Mouse (Mus musculus) heart, embryonic 10.5 days (tissue): ENCODE data around the gene Fam198b. TPM values are rescaled to one million over a fixed set of nuclear protein-coding genes. Genes with fewer than 3 reads are reported as not detected.
"Not testable (repeated sequence)": the region's sequence is repeated elsewhere in the genome, so short reads cannot be mapped to it uniquely, and the experiment has no call there.

Source experiments
- DNase-seq: peaks from one replicate; pipeline ENCODE4 v3.0.0-alpha.2; 2017; ENCODE audit warnings: low spot score
- H3K27ac ChIP-seq: fragments of 300-500 bp; sonication (generic); 2 replicates; pipeline ENCODE4 v1.5.1; 2016; ENCODE audit warnings: mild to moderate bottlenecking
- H3K27me3 ChIP-seq: fragments of 300-500 bp; sonication (generic); 2 replicates; pipeline ENCODE4 v1.6.1; 2016; ENCODE audit warnings: mild to moderate bottlenecking; ENCODE audit not compliant: poor library complexity, insufficient read depth, severe bottlenecking
- H3K36me3 ChIP-seq: fragments of 300-500 bp; sonication (generic); 2 replicates; pipeline ENCODE4 v1.6.1; 2016; ENCODE audit warnings: mild to moderate bottlenecking, moderate library complexity
- H3K4me1 ChIP-seq: fragments of 300-500 bp; sonication (generic); 2 replicates; pipeline ENCODE4 v1.6.1; 2016; ENCODE audit warnings: mild to moderate bottlenecking
- H3K4me3 ChIP-seq: fragments of 300-500 bp; sonication (generic); 2 replicates; pipeline ENCODE4 v1.5.1; 2016; ENCODE audit warnings: mild to moderate bottlenecking, moderate library complexity
- H3K9me3 ChIP-seq: fragments of 300-500 bp; sonication (generic); 2 replicates; pipeline ENCODE4 v1.6.1; 2016; ENCODE audit warnings: mild to moderate bottlenecking, moderate library complexity
- WGBS: fragments of 180-500 bp; shearing (Covaris S2); methylation state at CpG from one replicate; pipeline ENCODE4 v1.1.7; 2016; 5-methylcytosine and 5-hydroxymethylcytosine counted together
- polyA plus RNA-seq: library from polyadenylated mRNA; unstranded; fragments of >200 nt; fragmentation: Nextera tagmentation; extraction: Ambion mirVana; gene quantifications from 2 replicates; pipeline ENCODE4 v1.2.1, GENCODE M21; 2016

The Fam198b gene
- polyA plus RNA-seq, 1 experiment from 2014 or later = 30.6 TPM

- no peak overlapping the region for H3K4me3 ChIP-seq
- no peaks in the 10 kb centered on the region for H3K9me3 ChIP-seq
- no peaks in the 10 kb centered on the region for H3K27me3 ChIP-seq
- H3K36me3 ChIP-seq = peaks cover 5% of the 10 kb centered on the region; the same call in 1 of the 2 replicates
- no peak for DNase-seq
- peaks cover 10% of the 10 kb centered on the region; the same call in 1 of the 2 replicates for H3K4me1 ChIP-seq
- 23% methylated on average over 1 of the region's 1 CpGs for WGBS
- peak overlapping the region; percentile 64 for H3K27ac ChIP-seq
Measured at GRCm38 (mm10) chr3:79947736-79948135, 63.4 kb downstream of the Fam198b start.

GRCm38 (mm10) chr3:79948151-79948550 is 63.8 kb downstream of the Fam198b start:
- Histone ChIP-seq H3K4me1 (peaks cover 10% of the 10 kb centered on the region; the same call in 1 of the 2 replicates), H3K36me3 (peaks cover under 1% of the 10 kb centered on the region; the same call in 1 of the 2 replicates), H3K9me3 (no peaks in the 10 kb centered on the region), H3K27ac (no peak overlapping the region), H3K27me3 (no peaks in the 10 kb centered on the region), H3K4me3 (no peak overlapping the region)
- DNase-seq = no peak
- 82% methylated on average over 2 of the region's 2 CpGs for WGBS

- Histone ChIP-seq H3K27me3 (no peaks in the 10 kb centered on the region), H3K27ac (no peak overlapping the region), H3K4me3 (no peak overlapping the region), H3K4me1 (peaks cover 7% of the 10 kb centered on the region; the same call in 1 of the 2 replicates), H3K36me3 (no peaks in the 10 kb centered on the region), H3K9me3 (no peaks in the 10 kb centered on the region)
- 80% methylated on average over 2 of the region's 2 CpGs for WGBS
- DNase-seq = no peak
Measured at GRCm38 (mm10) chr3:79953164-79953759, 68.9 kb downstream of the Fam198b start.

- no peak for DNase-seq
- WGBS = 89% methylated on average over 3 of the region's 3 CpGs
- H3K36me3 ChIP-seq = no peaks in the 10 kb centered on the region
- peaks cover 4% of the 10 kb centered on the region; the same call in 1 of the 2 replicates for H3K4me1 ChIP-seq
- no peak overlapping the region for H3K4me3 ChIP-seq
- H3K9me3 ChIP-seq = no peaks in the 10 kb centered on the region
- H3K27ac ChIP-seq = no peak overlapping the region
- H3K27me3 ChIP-seq = no peaks in the 10 kb centered on the region
Measured at GRCm38 (mm10) chr3:79955262-79955661, 70.9 kb downstream of the Fam198b start.

- H3K9me3 ChIP-seq = no peaks in the 10 kb centered on the region
- no peak for DNase-seq
- H3K27me3 ChIP-seq = no peaks in the 10 kb centered on the region
- H3K36me3 ChIP-seq = no peaks in the 10 kb centered on the region
- no peaks in the 10 kb centered on the region for H3K4me1 ChIP-seq
- H3K4me3 ChIP-seq = no peak overlapping the region
- H3K27ac ChIP-seq = no peak overlapping the region
Measured at GRCm38 (mm10) chr3:79956792-79957191, 72.5 kb downstream of the Fam198b start.

GRCm38 (mm10) chr3:79957752-79958151 is 73.4 kb downstream of the Fam198b start:
- Histone ChIP-seq H3K27me3 (no peaks in the 10 kb centered on the region), H3K27ac (no peak overlapping the region), H3K4me3 (no peak overlapping the region), H3K36me3 (no peaks in the 10 kb centered on the region), H3K9me3 (no peaks in the 10 kb centered on the region), H3K4me1 (no peaks in the 10 kb centered on the region)
- 80% methylated on average over 2 of the region's 2 CpGs for WGBS
- no peak for DNase-seq

GRCm38 (mm10) chr3:79966709-79967108 is 82.4 kb downstream of the Fam198b start:
- 54% methylated on average over 4 of the region's 4 CpGs for WGBS
- peak overlapping the region; percentile 73; the same call in 1 of the 2 replicates for H3K27ac ChIP-seq
- H3K27me3 ChIP-seq = no peaks in the 10 kb centered on the region
- H3K4me3 ChIP-seq = no peak overlapping the region
- no peaks in the 10 kb centered on the region for H3K36me3 ChIP-seq
- no peaks in the 10 kb centered on the region for H3K9me3 ChIP-seq
- no peak for DNase-seq
- peaks cover 27% of the 10 kb centered on the region for H3K4me1 ChIP-seq

GRCm38 (mm10) chr3:79967346-79967745 is 83.0 kb downstream of the Fam198b start:
- Histone ChIP-seq H3K4me3 (no peak overlapping the region), H3K4me1 (peaks cover 27% of the 10 kb centered on the region), H3K9me3 (no peaks in the 10 kb centered on the region), H3K36me3 (no peaks in the 10 kb centered on the region), H3K27me3 (no peaks in the 10 kb centered on the region), H3K27ac (peak overlapping the region; percentile 73)
- no peak for DNase-seq
- 11% methylated on average over 1 of the region's 1 CpGs for WGBS

- Histone ChIP-seq H3K4me1 (peaks cover 30% of the 10 kb centered on the region), H3K9me3 (no peaks in the 10 kb centered on the region), H3K36me3 (no peaks in the 10 kb centered on the region), H3K27me3 (no peaks in the 10 kb centered on the region), H3K27ac (no peak overlapping the region), H3K4me3 (no peak overlapping the region)
- WGBS = 41% methylated on average over 2 of the region's 2 CpGs
- DNase-seq = no peak
Measured at GRCm38 (mm10) chr3:79968426-79968825, 84.1 kb downstream of the Fam198b start.

GRCm38 (mm10) chr3:79969536-79969935 is 85.2 kb downstream of the Fam198b start:
- WGBS = 85% methylated on average over 3 of the region's 3 CpGs
- not testable (repeated sequence) for H3K4me3 ChIP-seq, DNase-seq

GRCm38 (mm10) chr3:79970070-79970469 is 85.7 kb downstream of the Fam198b start:
- H3K4me3 ChIP-seq = no peak overlapping the region
- no peaks in the 10 kb centered on the region for H3K9me3 ChIP-seq
- H3K27ac ChIP-seq = peak overlapping the region; percentile 73
- H3K4me1 ChIP-seq = peaks cover 34% of the 10 kb centered on the region
- H3K36me3 ChIP-seq = no peaks in the 10 kb centered on the region
- H3K27me3 ChIP-seq = no peaks in the 10 kb centered on the region
- 66% methylated on average over 2 of the region's 2 CpGs for WGBS
- no peak for DNase-seq

More at GRCm38 (mm10) chr3:79969536-79969935, 85.2 kb downstream of the Fam198b start:
- not testable (repeated sequence) for H3K27me3 ChIP-seq, H3K36me3 ChIP-seq, H3K27ac ChIP-seq, H3K9me3 ChIP-seq
- H3K4me1 ChIP-seq = peaks cover 30% of the 10 kb centered on the region

- 46% methylated on average over 2 of the region's 2 CpGs for WGBS
- Histone ChIP-seq H3K4me1 (peaks cover 36% of the 10 kb centered on the region), H3K27ac (peak overlapping the region; percentile 73; the same call in 1 of the 2 replicates), H3K9me3 (no peaks in the 10 kb centered on the region), H3K4me3 (no peak overlapping the region), H3K27me3 (no peaks in the 10 kb centered on the region), H3K36me3 (no peaks in the 10 kb centered on the region)
- no peak for DNase-seq
Measured at GRCm38 (mm10) chr3:79970498-79970897, 86.2 kb downstream of the Fam198b start.

- WGBS = 76% methylated on average over 7 of the region's 7 CpGs
- Histone ChIP-seq H3K27ac (peak overlapping the region; percentile 59; the same call in 1 of the 2 replicates), H3K4me1 (peaks cover 35% of the 10 kb centered on the region), H3K4me3 (no peak overlapping the region), H3K27me3 (no peaks in the 10 kb centered on the region), H3K9me3 (no peaks in the 10 kb centered on the region), H3K36me3 (no peaks in the 10 kb centered on the region)
- DNase-seq = no peak
Measured at GRCm38 (mm10) chr3:79971542-79971941, 87.2 kb downstream of the Fam198b start.

GRCm38 (mm10) chr3:79976786-79977185 is 92.5 kb downstream of the Fam198b start:
- no peak overlapping the region for H3K4me3 ChIP-seq
- H3K36me3 ChIP-seq = no peaks in the 10 kb centered on the region
- H3K9me3 ChIP-seq = no peaks in the 10 kb centered on the region
- no peak for DNase-seq
- no peaks in the 10 kb centered on the region for H3K27me3 ChIP-seq
- WGBS = 46% methylated on average over 3 of the region's 3 CpGs
- peaks cover 34% of the 10 kb centered on the region for H3K4me1 ChIP-seq
- H3K27ac ChIP-seq = no peak overlapping the region; the same call in 1 of the 2 replicates
